Mouse (Mus musculus) thymus, adult 2 months (tissue): Measurements from ENCODE around the gene Brca1. TPM values are rescaled to one million over a fixed set of nuclear protein-coding genes. Genes with fewer than 3 reads are reported as not detected.
A peak's percentile ranks its signal among the peaks of the same experiment; 100 is the strongest.

Experiments
- DNase-seq: peaks from one replicate; pipeline ENCODE4 v3.0.0; 2021
- H3K27ac ChIP-seq: fragments of 200-500 bp; 2 replicates; pipeline ENCODE4 v1.5.1; 2012; ENCODE audit warnings: low read length, control low read depth; ENCODE audit not compliant: control insufficient read depth, insufficient read depth
- H3K27me3 ChIP-seq: fragments of 200-500 bp; 2 replicates; pipeline ENCODE4 v1.6.1; 2012; ENCODE audit warnings: mild to moderate bottlenecking, low read length, moderate library complexity, mixed read lengths; ENCODE audit not compliant: control insufficient read depth, insufficient read depth
- H3K36me3 ChIP-seq: fragments of 200-500 bp; 2 replicates; pipeline ENCODE4 v1.6.1; 2012; ENCODE audit warnings: mild to moderate bottlenecking, low read length, moderate library complexity; ENCODE audit not compliant: control insufficient read depth, insufficient read depth
- H3K4me1 ChIP-seq: fragments of 200-500 bp; replicated peaks from 2 replicates; pipeline ENCODE4 v1.6.1; 2012; ENCODE audit warnings: low read length; ENCODE audit not compliant: control insufficient read depth, insufficient read depth
- H3K4me3 ChIP-seq: fragments of 200-500 bp; 2 replicates; pipeline ENCODE4 v1.5.1; 2012; ENCODE audit warnings: mild to moderate bottlenecking, low read length, control low read depth, moderate library complexity; ENCODE audit not compliant: control insufficient read depth, insufficient read depth
- CTCF ChIP-seq: fragments of 200-500 bp; IDR thresholded peaks from 2 replicates; pipeline ENCODE4 v1.5.1; 2012; ENCODE audit warnings: mild to moderate bottlenecking, control low read depth, low read length, moderate library complexity, borderline replicate concordance; ENCODE audit not compliant: control insufficient read depth, poor library complexity, insufficient read depth; ENCODE audit errors: extremely low read depth
- POLR2A ChIP-seq: fragments of 200-500 bp; IDR thresholded peaks from 2 replicates; pipeline ENCODE4 v1.6.1; 2012; ENCODE audit warnings: mild to moderate bottlenecking, low read length, control low read depth, moderate library complexity; ENCODE audit not compliant: control insufficient read depth, poor library complexity, insufficient read depth; ENCODE audit errors: extremely low read depth
- WGBS: fragments of 180-500 bp; shearing (Covaris S2); methylation state at CpG from one replicate; pipeline ENCODE4 v1.1.7; 2018; 5-methylcytosine and 5-hydroxymethylcytosine counted together
- polyA plus RNA-seq: library from polyadenylated mRNA; depleted of rRNA; stranded (reverse); fragments of >200 nt; gene quantifications from 2 replicates; pipeline ENCODE4 v1.2.3, GENCODE M21; 2012; rRNA removed

Brca1 gene
- polyA plus RNA-seq = 4.3 and 6.0 TPM in 2 replicates

DNA sequence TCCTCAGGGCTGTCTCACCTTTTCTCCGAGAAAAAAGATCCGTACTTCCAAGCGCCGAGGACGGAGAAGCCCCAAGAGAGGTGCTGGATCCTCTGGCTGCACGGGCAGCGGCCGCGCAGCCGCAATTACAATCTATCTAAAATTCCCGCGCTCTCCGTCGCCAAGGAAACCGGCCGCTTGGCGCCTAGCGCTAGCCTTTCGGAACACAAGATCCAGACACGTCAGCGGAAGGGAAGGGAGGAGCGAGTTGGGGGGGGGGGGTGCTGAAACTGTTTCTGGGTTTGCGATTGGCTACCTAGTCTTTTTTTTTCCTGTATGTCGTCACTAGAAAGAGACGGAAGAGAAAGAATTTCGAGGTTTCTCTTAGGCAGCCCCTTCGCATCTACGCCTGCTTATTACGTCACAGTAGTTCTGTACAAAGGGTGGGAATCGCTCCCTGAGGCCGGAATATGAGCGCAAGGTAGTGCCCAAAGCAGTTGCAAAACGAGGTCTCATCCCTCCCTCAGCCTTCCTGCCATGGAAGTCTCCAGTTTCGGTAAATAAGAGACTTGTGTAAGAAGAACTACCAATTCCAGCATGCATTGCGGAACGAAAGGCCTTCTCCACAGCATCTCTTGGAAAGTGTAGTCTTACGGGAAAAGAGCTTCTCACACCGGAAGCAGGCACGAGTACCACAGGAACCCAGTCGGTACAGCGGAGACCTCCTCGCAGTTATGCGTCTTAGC, at the start of gene Brca1, which contains the start of gene Nbr1:
Gene Brca1 (minus strand): TSS at position 205 of the 725 bp plus-strand sequence.
Gene Nbr1 (plus strand): TSS at position 399 of the 725 bp plus-strand sequence.
- Histone ChIP-seq H3K27me3 (no peaks in the 10 kb centered on the region), H3K4me1 (peaks cover 5% of the 10 kb centered on the region), H3K4me3 (peak within 1 kb of the TSS; percentile 88), H3K27ac (peak within 1 kb of the TSS; percentile 91), H3K36me3 (peaks cover 5% of the 10 kb centered on the region; the same call in 1 of the 2 replicates)
- under 1% methylated on average over 43 of the region's 43 CpGs for WGBS
- DNase-seq = peak; percentile 83
- TF ChIP-seq CTCF (peak; percentile 40; the same call in 1 of the 2 replicates), POLR2A (0 out of 2 replicates have a peak, but pooled peaks have one; percentile 14)

DNA sequence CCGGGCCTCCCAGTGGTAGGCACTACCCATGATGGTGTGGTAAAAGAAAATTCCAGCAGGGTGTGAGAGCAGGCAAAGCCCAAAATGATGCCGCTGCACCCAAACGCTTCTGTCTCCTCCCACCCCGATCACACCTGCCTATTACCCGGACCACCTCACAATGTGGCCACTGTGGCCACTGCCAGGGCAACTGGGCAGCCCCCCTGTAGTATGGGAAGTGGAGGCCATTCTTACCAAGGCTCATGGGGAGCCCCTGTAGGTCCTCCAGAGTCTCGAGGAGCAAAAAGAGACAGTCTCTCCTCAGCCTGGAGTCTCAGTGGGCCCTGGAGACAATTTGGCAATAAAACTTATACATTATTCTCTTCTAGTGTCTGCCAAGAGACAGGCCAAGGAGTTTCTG, 47.4 kb upstream of the Brca1 start, which contains the start of gene Gm11634:
Gene Gm11634 (minus strand): TSS at position 101 of the 400 bp plus-strand sequence.
- TF ChIP-seq POLR2A (no peak), CTCF (no peak)
- Histone ChIP-seq H3K27ac (no peak within 1 kb of the TSS), H3K36me3 (no peaks in the 10 kb centered on the region), H3K27me3 (no peaks in the 10 kb centered on the region), H3K4me1 (no peaks in the 10 kb centered on the region), H3K4me3 (no peak within 1 kb of the TSS)
- WGBS = 78% methylated on average over 6 of the region's 6 CpGs
- no peak for DNase-seq

- no peak overlapping the region for H3K4me3 ChIP-seq
- no peaks in the 10 kb centered on the region for H3K27me3 ChIP-seq
- TF ChIP-seq CTCF (no peak), POLR2A (no peak)
- WGBS = 82% methylated on average over 12 of the region's 12 CpGs
- H3K36me3 ChIP-seq = no peaks in the 10 kb centered on the region
- H3K4me1 ChIP-seq = no peaks in the 10 kb centered on the region
- no peak for DNase-seq
- no peak overlapping the region for H3K27ac ChIP-seq
These were observed 38.4 kb upstream of the Brca1 start for GRCm38 (mm10) chr11:101589989-101590624.

- no peaks in the 10 kb centered on the region for H3K36me3 ChIP-seq
- WGBS = 33% methylated on average over 5 of the region's 5 CpGs
- no peaks in the 10 kb centered on the region for H3K27me3 ChIP-seq
These were observed 37.7 kb upstream of the Brca1 start for GRCm38 (mm10) chr11:101589444-101589843.

DNA sequence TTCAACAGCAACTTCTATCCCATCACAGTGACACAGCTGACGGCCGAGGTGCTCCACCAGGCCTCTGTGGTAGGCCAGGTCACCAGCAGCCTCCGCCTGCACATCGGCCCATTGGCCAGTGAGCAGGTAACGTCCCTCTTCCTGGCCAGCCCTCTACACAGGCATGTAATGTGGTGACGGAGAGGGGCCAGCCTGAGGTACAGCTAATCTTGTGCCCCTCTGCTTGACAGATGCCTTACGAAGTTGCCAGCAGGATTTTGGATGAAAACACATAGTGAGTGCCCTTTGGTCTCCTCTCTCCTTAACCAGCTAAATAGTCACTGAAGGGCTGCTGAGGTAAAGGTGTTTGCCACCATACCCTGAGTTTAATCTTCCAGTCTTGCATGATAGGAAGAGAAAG, 37.1 kb upstream of the Brca1 start:
- no peaks in the 10 kb centered on the region for H3K27me3 ChIP-seq
- DNase-seq = no peak
- H3K36me3 ChIP-seq = no peaks in the 10 kb centered on the region
- TF ChIP-seq POLR2A (no peak), CTCF (no peak)
- H3K27ac ChIP-seq = no peak overlapping the region
- H3K4me1 ChIP-seq = no peaks in the 10 kb centered on the region
- WGBS = 97% methylated on average over 7 of the region's 7 CpGs
- H3K4me3 ChIP-seq = no peak overlapping the region

More at GRCm38 (mm10) chr11:101589444-101589843, 37.7 kb upstream of the Brca1 start:
- peak; percentile 71 for DNase-seq
- Histone ChIP-seq H3K27ac (no peak overlapping the region), H3K4me3 (no peak overlapping the region), H3K4me1 (no peaks in the 10 kb centered on the region)
- TF ChIP-seq POLR2A = no peak
- no peak for TF ChIP-seq CTCF

DNA sequence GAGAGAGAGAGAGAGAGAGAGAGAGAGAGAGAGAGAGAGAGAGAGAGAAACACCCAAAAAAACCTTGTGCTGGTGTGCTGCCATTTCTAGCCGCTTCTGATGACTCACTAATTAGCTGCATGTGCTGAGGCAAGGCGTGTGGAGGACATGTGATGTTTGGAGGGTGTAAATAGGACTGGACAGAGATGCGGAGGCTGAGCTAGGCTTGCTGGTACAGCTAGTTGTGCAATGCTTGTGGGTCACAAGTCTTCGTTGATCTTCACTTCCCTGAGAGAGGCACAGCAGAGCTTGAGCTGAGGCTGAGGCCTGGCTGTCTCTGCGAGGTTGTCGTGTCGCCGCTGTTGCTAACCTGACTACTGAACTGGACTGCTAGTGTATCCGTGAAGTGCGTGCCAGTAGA, 35.9 kb upstream of the Brca1 start:
- no peaks in the 10 kb centered on the region for H3K36me3 ChIP-seq
- H3K4me1 ChIP-seq = no peaks in the 10 kb centered on the region
- 97% methylated on average over 10 of the region's 10 CpGs for WGBS
- H3K4me3 ChIP-seq = no peak overlapping the region
- DNase-seq = no peak
- TF ChIP-seq CTCF = no peak
- no peak for TF ChIP-seq POLR2A
- no peaks in the 10 kb centered on the region for H3K27me3 ChIP-seq
- H3K27ac ChIP-seq = no peak overlapping the region
